Mouse (Mus musculus): ENCODE results near the gene Tas2r122. TPM values are rescaled to one million over a fixed set of nuclear protein-coding genes. Genes with fewer than 3 reads are reported as not detected.
"Not testable (repeated sequence)": the region's sequence is repeated elsewhere in the genome, so short reads cannot be mapped to it uniquely, and the experiment has no call there.

The Tas2r122 gene
- polyA plus RNA-seq (2012; rRNA removed) = not detected in 2 replicates

DNA sequence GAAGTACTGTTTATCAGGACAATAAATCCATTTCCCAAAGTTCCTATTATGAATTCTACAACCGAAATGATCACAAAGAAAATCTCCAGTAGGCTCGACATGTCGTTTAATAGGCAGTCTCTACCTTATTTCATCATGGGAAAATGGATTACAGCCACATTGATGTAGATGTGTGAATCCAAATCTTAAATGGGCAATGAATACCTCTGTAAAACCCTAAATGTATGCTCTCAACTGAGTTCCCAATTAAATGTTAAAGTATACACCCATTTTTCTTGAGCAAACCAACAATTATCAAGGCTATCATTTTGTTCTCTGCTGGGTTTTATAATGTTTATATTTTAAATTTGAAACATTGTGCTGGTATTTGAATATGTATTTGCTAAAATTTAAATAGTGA, at the start of gene Tas2r122:
Tas2r122 (minus strand) TSS at position 101 of the 400 bp plus-strand sequence.
- no peak for DNase-seq (ENCODE audit: low read depth)
- TF ChIP-seq POLR2A (IDR thresholded peaks at IDR 0.05; ENCODE audit: borderline replicate concordance, extremely low read depth, insufficient read depth, insufficient read length, poor library complexity, severe bottlenecking) = no peak

DNA sequence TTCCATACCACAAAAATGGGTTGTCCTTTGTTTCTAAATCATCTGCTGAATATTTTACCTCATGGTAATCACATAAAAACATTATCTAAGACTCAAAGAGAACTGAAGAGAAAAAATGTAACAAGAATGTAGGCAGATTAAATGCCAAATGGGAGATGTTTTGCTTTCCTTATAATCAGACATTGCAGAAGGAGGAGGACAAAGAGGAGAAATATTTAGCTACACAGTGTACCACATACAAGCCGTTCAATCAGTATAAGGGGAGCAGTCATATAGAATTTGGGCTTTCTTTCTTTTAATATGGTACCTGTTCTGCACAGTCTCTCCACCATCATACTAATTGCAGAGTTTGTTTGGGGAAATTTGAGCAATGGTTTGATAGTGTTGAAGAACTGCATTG, 42.7 kb upstream of the Tas2r122 start, which contains the start of gene Tas2r124:
Tas2r124 (plus strand) TSS at position 301 of the 400 bp plus-strand sequence.
- DNase-seq (ENCODE audit: low read depth) = no peak
- no peak for TF ChIP-seq POLR2A (IDR thresholded peaks at IDR 0.05; ENCODE audit: borderline replicate concordance, extremely low read depth, insufficient read depth, insufficient read length, poor library complexity, severe bottlenecking)
- TF ChIP-seq CTCF (IDR thresholded peaks at IDR 0.05; ENCODE audit: borderline replicate concordance, extremely low read depth, insufficient read depth, insufficient read length) = no peak

DNA sequence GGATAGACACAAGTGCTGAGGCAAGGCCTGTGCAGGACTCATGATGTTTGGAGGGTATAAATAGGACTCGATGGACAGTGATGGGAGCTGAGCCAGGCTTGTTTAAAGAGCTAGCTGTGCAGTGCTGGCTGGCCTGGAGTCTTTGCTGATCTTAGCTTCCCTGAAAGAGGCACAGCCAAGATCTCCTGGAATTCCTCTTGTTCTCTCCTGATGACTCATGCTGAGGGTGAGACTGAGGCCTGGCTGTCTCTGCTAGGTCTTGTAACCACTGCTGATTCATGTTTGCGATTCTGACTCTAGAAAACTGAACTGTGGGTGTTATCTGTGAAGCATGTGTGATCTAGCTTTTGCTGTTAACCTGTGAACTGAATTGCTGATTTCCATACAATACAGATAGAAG, 38.5 kb upstream of the Tas2r122 start:
- DNase-seq (ENCODE audit: low read depth) = no peak
- no peak for TF ChIP-seq POLR2A (IDR thresholded peaks at IDR 0.05; ENCODE audit: borderline replicate concordance, extremely low read depth, insufficient read depth, insufficient read length, poor library complexity, severe bottlenecking)
- TF ChIP-seq CTCF (IDR thresholded peaks at IDR 0.05; ENCODE audit: borderline replicate concordance, extremely low read depth, insufficient read depth, insufficient read length) = no peak

DNA sequence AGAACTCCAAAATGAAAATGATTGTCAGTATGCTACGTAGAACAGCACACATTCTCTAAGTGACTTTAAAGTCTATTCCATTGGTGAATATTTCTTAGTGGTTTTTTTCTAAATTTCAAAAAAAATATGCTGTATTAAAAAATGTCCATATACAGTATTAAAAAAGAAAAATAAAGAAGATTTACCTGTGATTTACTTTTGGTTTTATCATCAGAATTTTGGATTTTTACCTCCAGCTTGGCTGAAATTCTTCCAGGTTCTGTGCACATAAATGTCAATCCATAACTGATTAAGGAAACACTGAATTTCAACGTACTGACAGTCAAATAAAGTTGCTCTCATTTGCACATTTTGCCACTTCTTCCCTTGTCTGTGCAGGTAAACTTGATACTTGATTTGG, 26.2 kb upstream of the Tas2r122 start, which contains the start of gene Tas2r115:
Tas2r115 (minus strand) TSS at position 101 of the 400 bp plus-strand sequence.
- no peak for DNase-seq (ENCODE audit: low read depth)
- TF ChIP-seq CTCF (IDR thresholded peaks at IDR 0.05; ENCODE audit: borderline replicate concordance, extremely low read depth, insufficient read depth, insufficient read length) = no peak
- no peak for TF ChIP-seq POLR2A (IDR thresholded peaks at IDR 0.05; ENCODE audit: borderline replicate concordance, extremely low read depth, insufficient read depth, insufficient read length, poor library complexity, severe bottlenecking)

DNA sequence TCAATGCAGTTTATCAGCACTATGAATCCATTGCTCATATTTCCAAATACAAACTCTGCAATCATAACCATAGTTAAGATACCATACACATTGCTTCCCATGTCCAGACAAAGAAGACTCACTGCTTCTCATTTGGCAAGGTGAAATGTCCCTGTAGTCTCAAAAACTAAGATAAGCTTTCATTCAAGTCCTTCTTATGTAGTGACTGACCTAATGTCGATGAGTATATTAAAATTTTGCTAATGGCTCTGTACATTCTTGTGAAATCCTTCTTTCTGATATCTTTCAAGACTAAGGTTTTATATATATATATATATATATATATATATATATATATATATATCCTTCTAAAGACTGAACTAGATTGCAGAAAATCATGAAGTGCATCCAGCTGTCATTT, 10.8 kb downstream of the Tas2r122 start, which contains the start of gene Tas2r121:
Tas2r121 (minus strand) TSS at position 101 of the 400 bp plus-strand sequence.
- DNase-seq (ENCODE audit: low read depth) = no peak
- TF ChIP-seq POLR2A (IDR thresholded peaks at IDR 0.05; ENCODE audit: borderline replicate concordance, extremely low read depth, insufficient read depth, insufficient read length, poor library complexity, severe bottlenecking) (no peak), CTCF (IDR thresholded peaks at IDR 0.05; ENCODE audit: borderline replicate concordance, extremely low read depth, insufficient read depth, insufficient read length) (no peak)

DNA sequence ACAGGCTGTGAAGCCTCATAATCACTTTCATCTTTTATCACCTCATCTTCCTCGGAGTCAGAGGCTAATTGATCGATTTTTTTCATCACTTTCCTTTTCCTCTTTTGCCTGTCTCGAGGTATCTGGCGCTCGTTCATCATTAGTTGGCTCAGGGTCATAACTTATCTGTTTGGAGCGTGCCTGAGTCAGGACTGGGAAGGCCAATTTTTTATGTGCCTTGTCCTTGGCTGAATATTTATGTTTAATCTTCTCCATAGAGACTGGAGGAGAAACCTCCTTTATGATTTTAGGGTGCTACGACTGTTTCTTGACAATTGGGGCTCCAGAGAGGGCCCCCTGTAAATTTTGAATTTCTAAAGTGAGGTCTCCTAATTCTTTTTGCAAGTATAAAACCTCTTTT, 20.1 kb downstream of the Tas2r122 start:
- DNase-seq (ENCODE audit: low read depth) = not testable (repeated sequence)

Other genes with a start within 250 kb of the Tas2r122 start
- gene Prh1, start 142.1 kb downstream of the Tas2r122 start, polyA plus RNA-seq (2012; rRNA removed) = not detected in 2 replicates
- gene Prp2, start 116.0 kb downstream of the Tas2r122 start, polyA plus RNA-seq (2012; rRNA removed) = not detected in 2 replicates
- not detected in 2 replicates for gene A630073D07Rik, start 60.4 kb downstream of the Tas2r122 start, polyA plus RNA-seq (2012; rRNA removed)
- not detected in 2 replicates for gene Tas2r120, start 55.0 kb downstream of the Tas2r122 start, polyA plus RNA-seq (2012; rRNA removed)
- not detected in 2 replicates for gene Tas2r121, start 10.9 kb downstream of the Tas2r122 start, polyA plus RNA-seq (2012; rRNA removed)
- not detected in 2 replicates for gene Tas2r115, start 26.1 kb upstream of the Tas2r122 start, polyA plus RNA-seq (2012; rRNA removed)
- not detected in 2 replicates for gene Tas2r124, start 42.8 kb upstream of the Tas2r122 start, polyA plus RNA-seq (2012; rRNA removed)
- not detected in 2 replicates for gene Tas2r102, start 50.2 kb upstream of the Tas2r122 start, polyA plus RNA-seq (2012; rRNA removed)
- not detected in 2 replicates for gene Tas2r136, start 66.2 kb upstream of the Tas2r122 start, polyA plus RNA-seq (2012; rRNA removed)
- gene Tas2r117, start 90.9 kb upstream of the Tas2r122 start, polyA plus RNA-seq (2012; rRNA removed) = not detected in 2 replicates
- not detected in 2 replicates for gene Tas2r123, start 135.2 kb upstream of the Tas2r122 start, polyA plus RNA-seq (2012; rRNA removed)
- gene Tas2r116, start 143.5 kb upstream of the Tas2r122 start, polyA plus RNA-seq (2012; rRNA removed) = not detected in 2 replicates
- not detected in 2 replicates for gene Tas2r110, start 156.1 kb upstream of the Tas2r122 start, polyA plus RNA-seq (2012; rRNA removed)
- gene Tas2r113, start 181.1 kb upstream of the Tas2r122 start, polyA plus RNA-seq (2012; rRNA removed) = not detected in 2 replicates
- gene Tas2r125, start 197.7 kb upstream of the Tas2r122 start, polyA plus RNA-seq (2012; rRNA removed) = not detected in 2 replicates
- gene Tas2r129, start 239.2 kb upstream of the Tas2r122 start, polyA plus RNA-seq (2012; rRNA removed) = not detected in 2 replicates
- not detected in 2 replicates for gene Tas2r131, start 246.0 kb upstream of the Tas2r122 start, polyA plus RNA-seq (2012; rRNA removed)